Mouse (Mus musculus): ENCODE data around the gene Zfp217. TPM values are rescaled to one million over a fixed set of nuclear protein-coding genes. Genes with fewer than 3 reads are reported as not detected.
A peak's percentile ranks its signal among the peaks of the same experiment; 100 is the strongest.

The Zfp217 gene
- total and polyA plus RNA-seq, 2 experiments from 2014 or later, result 2.1 to 10.1 TPM

DNA sequence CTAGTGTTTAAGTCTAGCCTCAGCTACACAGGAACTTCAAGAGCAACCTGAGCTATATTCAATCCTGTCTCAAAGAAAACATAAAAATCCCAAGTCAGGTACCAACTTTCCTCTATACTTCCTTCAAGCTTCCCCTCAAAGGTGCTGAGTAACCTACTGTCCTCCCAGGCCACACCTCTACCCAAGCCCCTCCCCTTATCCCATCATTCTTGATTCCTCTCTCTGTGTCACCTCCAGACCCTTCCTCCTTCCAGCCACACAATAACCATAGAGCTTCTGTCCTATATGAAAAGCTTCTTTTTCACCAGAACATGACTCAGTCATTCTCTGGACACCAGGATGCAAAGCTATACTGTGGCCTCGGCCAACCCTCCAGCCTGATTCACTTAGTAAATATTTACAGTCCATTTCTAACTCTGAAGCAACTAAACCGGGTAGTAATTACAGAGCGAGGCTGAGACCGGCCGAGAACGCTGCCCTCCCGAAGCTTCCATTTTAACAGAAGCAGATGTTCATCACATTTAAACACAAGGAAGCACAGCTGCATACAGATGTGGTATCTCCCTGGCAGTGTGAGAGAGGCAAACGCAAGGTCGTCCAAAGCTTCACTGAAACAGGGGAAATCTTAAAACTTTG lies 8.4 kb downstream of the Zfp217 start:
- H3K9me3 ChIP-seq (replicated peaks; ENCODE audit: control insufficient read depth, low read length), result no peaks in the 10 kb centered on the region
- no peaks in the 10 kb centered on the region for H3K27me3 ChIP-seq (ENCODE audit: control insufficient read depth, insufficient read depth, low read length)
- ATAC-seq (ENCODE audit: insufficient read depth, low read depth), result no peak
- no peak overlapping the region for H3K4me3 ChIP-seq (ENCODE audit: low read depth, low read length)
- no peaks in the 10 kb centered on the region for H3K4me1 ChIP-seq (ENCODE audit: control insufficient read depth, insufficient read depth)
- H3K36me3 ChIP-seq (replicated peaks; ENCODE audit: control insufficient read depth, insufficient read depth, low read length), result no peaks in the 10 kb centered on the region
- no peak for DNase-seq (ENCODE audit: low spot score)
- TF ChIP-seq CTCF (IDR thresholded peaks at IDR 0.05; ENCODE audit: low read depth) (no peak), EP300 (IDR thresholded peaks at IDR 0.05; ENCODE audit: low read depth) (no peak)
- H3K4me2 ChIP-seq (ENCODE audit: low read depth, low read length), result no peak overlapping the region
- no peak overlapping the region for H3K9ac ChIP-seq (replicated peaks; ENCODE audit: low read depth, low read length)
- 73% methylated on average over 9 of the region's 9 CpGs for WGBS
- no peak overlapping the region for H3K27ac ChIP-seq (ENCODE audit: low read depth)

DNA sequence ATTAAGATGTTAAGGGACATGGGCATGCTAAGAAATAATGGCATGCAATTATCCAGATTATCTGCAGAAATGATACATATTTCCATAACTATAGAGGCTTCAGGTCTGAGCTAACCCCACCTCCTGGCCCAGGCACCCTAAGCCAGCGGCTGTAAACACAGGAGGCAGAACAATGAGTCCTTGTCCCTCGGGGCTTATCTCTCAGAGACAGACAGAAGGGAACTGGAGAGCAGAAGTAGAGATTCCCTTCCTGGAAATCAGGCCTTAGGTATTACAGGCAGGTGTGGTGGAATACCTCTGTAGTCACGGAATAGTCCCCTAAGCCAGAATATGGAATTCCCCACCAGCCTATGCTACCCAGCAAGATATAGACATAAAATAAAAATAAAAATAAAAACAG lies 11.0 kb downstream of the Zfp217 start:
- Histone ChIP-seq H3K4me3 (ENCODE audit: low read depth, low read length) (no peak overlapping the region), H3K4me1 (ENCODE audit: control insufficient read depth, insufficient read depth) (no peaks in the 10 kb centered on the region; the same call in 1 of the 2 replicates), H3K27ac (ENCODE audit: low read depth) (no peak overlapping the region), H3K36me3 (replicated peaks; ENCODE audit: control insufficient read depth, insufficient read depth, low read length) (no peaks in the 10 kb centered on the region), H3K27me3 (ENCODE audit: control insufficient read depth, insufficient read depth, low read length) (no peaks in the 10 kb centered on the region), H3K4me2 (ENCODE audit: low read depth, low read length) (no peak overlapping the region), H3K9me3 (replicated peaks; ENCODE audit: control insufficient read depth, low read length) (no peaks in the 10 kb centered on the region), H3K9ac (replicated peaks; ENCODE audit: low read depth, low read length) (no peak overlapping the region)
- ATAC-seq (ENCODE audit: insufficient read depth, low read depth) (no peak), DNase-seq (ENCODE audit: low spot score) (no peak)
- TF ChIP-seq EP300 (IDR thresholded peaks at IDR 0.05; ENCODE audit: low read depth) (no peak), CTCF (IDR thresholded peaks at IDR 0.05; ENCODE audit: low read depth) (no peak)
- WGBS, result 48% methylated on average over 3 of the region's 3 CpGs

DNA sequence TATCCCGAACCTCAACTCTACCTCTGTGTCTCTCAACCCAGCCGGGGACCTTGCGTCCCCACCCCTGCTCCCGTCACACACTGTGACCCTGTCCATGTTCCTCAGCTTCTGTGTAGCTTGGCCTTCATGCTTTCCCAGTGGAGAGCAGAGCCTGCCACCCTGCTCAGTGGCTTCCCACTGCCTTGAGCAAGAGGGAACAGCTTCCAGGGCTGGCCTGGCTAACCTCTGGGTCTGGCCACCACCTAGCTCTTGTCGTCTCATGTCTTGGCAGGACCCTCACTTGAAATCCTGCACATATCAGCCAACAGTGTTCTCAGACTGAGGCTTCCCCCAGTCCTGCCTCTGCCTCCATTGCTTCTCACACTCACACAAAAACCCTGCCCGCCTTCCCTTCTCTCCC lies 12.1 kb downstream of the Zfp217 start:
- Histone ChIP-seq H3K4me1 (ENCODE audit: control insufficient read depth, insufficient read depth) (no peaks in the 10 kb centered on the region; the same call in 1 of the 2 replicates), H3K27ac (ENCODE audit: low read depth) (no peak overlapping the region), H3K4me3 (ENCODE audit: low read depth, low read length) (no peak overlapping the region), H3K9me3 (replicated peaks; ENCODE audit: control insufficient read depth, low read length) (no peaks in the 10 kb centered on the region), H3K27me3 (ENCODE audit: control insufficient read depth, insufficient read depth, low read length) (no peaks in the 10 kb centered on the region), H3K9ac (replicated peaks; ENCODE audit: low read depth, low read length) (no peak overlapping the region), H3K4me2 (ENCODE audit: low read depth, low read length) (no peak overlapping the region), H3K36me3 (replicated peaks; ENCODE audit: control insufficient read depth, insufficient read depth, low read length) (no peaks in the 10 kb centered on the region)
- 85% methylated on average over 6 of the region's 6 CpGs for WGBS
- TF ChIP-seq EP300 (IDR thresholded peaks at IDR 0.05; ENCODE audit: low read depth) (no peak), CTCF (IDR thresholded peaks at IDR 0.05; ENCODE audit: low read depth) (no peak)
- DNase-seq (ENCODE audit: low spot score), result no peak
- ATAC-seq (ENCODE audit: insufficient read depth, low read depth), result no peak

DNA sequence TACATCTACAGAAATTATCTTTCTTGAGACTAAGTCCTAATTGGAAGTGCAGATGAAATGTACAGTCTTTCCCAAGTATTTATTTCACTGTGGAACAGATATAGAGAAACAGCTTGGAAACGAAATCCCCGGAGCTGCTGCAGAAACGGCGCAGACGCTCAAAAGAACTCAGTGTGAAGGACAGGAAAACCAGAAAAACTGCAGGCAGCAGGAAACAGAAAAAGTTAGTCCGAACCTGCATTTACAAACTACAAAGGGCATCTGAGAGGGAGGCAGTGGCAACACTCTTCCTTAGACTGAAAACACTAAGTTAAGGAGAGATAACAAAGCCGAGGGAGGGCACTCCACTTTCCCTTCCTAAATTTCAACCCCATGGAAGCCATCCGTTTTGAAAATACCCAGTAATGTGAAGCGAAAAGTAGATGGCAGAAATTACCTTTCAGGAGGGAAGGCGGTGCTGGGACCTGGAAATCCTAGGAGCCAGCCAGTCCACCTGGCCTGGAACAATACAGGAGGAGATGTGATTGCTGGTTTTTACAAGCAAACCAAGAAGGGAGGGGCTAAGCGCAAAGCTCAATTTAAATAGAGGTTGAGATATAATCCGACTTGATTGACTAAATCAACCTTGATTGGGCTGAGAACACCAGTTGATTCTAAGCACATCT lies 13.7 kb downstream of the Zfp217 start:
- no peak for TF ChIP-seq EP300 (IDR thresholded peaks at IDR 0.05; ENCODE audit: low read depth)
- no peak for TF ChIP-seq CTCF (IDR thresholded peaks at IDR 0.05; ENCODE audit: low read depth)
- no peaks in the 10 kb centered on the region for H3K27me3 ChIP-seq (ENCODE audit: control insufficient read depth, insufficient read depth, low read length)
- ATAC-seq (ENCODE audit: insufficient read depth, low read depth) (no peak), DNase-seq (ENCODE audit: low spot score) (no peak)
- H3K4me3 ChIP-seq (ENCODE audit: low read depth, low read length), result peak overlapping the region; percentile 98
- WGBS, result 19% methylated on average over 12 of the region's 12 CpGs
- no peaks in the 10 kb centered on the region for H3K9me3 ChIP-seq (replicated peaks; ENCODE audit: control insufficient read depth, low read length)
- H3K27ac ChIP-seq (ENCODE audit: low read depth), result peak overlapping the region; percentile 98
- peak overlapping the region; percentile 80 for H3K4me2 ChIP-seq (ENCODE audit: low read depth, low read length)
- peak overlapping the region; percentile 68; the same call in 1 of the 2 replicates for H3K9ac ChIP-seq (replicated peaks; ENCODE audit: low read depth, low read length)
- no peaks in the 10 kb centered on the region for H3K36me3 ChIP-seq (replicated peaks; ENCODE audit: control insufficient read depth, insufficient read depth, low read length)
- peaks cover 7% of the 10 kb centered on the region for H3K4me1 ChIP-seq (ENCODE audit: control insufficient read depth, insufficient read depth)

DNA sequence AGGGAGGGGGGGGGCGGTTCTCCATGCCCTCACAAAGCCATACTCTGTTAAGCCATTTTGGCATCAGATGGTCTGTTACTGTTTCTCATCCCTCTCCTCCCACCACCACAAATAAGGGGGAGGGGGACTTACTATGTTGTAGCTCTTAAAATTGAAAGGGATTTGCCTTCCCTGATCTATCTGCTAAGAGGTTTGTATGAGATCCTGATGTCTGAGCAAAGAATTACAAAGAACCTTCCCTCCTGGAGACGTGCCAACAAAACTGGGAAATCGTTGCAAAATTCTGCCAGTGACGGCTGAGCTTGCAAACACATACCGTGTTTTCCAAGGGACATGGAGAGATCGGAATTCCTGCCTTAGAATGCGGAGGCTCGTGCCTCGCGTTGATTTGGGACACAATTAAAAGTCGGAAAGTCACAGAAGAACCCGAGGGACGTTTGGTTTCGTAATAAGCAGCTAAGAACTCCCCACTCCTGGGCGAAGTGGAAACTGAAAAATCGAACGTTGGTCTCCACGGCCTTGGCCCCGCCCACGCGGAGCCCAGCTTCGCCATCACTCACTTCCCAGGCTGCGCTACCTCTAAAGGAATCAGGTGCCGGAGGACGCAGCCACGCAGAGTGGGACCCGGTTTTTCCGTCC lies 14.7 kb downstream of the Zfp217 start:
- Histone ChIP-seq H3K4me3 (ENCODE audit: low read depth, low read length) (peak overlapping the region; percentile 98), H3K27ac (ENCODE audit: low read depth) (peak overlapping the region; percentile 98), H3K9ac (replicated peaks; ENCODE audit: low read depth, low read length) (peak overlapping the region; percentile 68), H3K36me3 (replicated peaks; ENCODE audit: control insufficient read depth, insufficient read depth, low read length) (no peaks in the 10 kb centered on the region), H3K4me1 (ENCODE audit: control insufficient read depth, insufficient read depth) (peaks cover 16% of the 10 kb centered on the region), H3K4me2 (ENCODE audit: low read depth, low read length) (peak overlapping the region; percentile 80), H3K9me3 (replicated peaks; ENCODE audit: control insufficient read depth, low read length) (no peaks in the 10 kb centered on the region), H3K27me3 (ENCODE audit: control insufficient read depth, insufficient read depth, low read length) (no peaks in the 10 kb centered on the region)
- DNase-seq (ENCODE audit: low spot score) (peak; percentile 86), ATAC-seq (ENCODE audit: insufficient read depth, low read depth) (peak; percentile 12; the same call in 1 of the 2 replicates)
- no peak for TF ChIP-seq CTCF (IDR thresholded peaks at IDR 0.05; ENCODE audit: low read depth)
- TF ChIP-seq EP300 (IDR thresholded peaks at IDR 0.05; ENCODE audit: low read depth), result no peak
- WGBS, result 1% methylated on average over 28 of the region's 28 CpGs

Measured in heart, postnatal 0 days (tissue).